Mouse (Mus musculus) thymus, postnatal 10 days (tissue): Measurements from ENCODE around the gene Dclk2.

ENCODE experiments used
- DNase-seq, 2 experiments: peaks; one replicate each; pipeline ENCODE4 v3.0.0; 2021; ENCODE audit warnings: low spot score in 2 of 2

The Dclk2 gene

GRCm38 (mm10) chr3:86894491-86894890 is 26.2 kb downstream of the Dclk2 start:
- DNase-seq, result no peak

DNA sequence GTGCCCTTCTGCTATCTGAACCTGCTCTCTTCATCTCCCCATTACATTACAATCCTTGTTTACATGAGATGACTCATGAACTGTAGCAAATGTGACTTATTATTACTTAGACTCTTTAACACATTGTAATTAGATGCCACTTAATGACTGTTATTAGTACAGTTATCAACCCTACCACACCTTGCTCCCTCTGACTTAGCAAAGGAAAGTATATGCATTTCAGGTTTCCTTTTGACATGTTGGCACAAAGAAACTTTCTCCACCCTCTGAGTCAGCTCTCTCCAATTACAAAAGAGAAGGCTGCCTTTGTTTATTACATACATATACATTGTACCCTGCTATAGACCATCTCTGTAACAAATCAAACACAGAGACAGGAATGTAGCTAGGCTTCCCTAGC is 33.1 kb downstream of the Dclk2 start:
- DNase-seq, result no peak

GRCm38 (mm10) chr3:86885180-86885579 is 35.5 kb downstream of the Dclk2 start:
- no peak for DNase-seq

GRCm38 (mm10) chr3:86884481-86884880 is 36.2 kb downstream of the Dclk2 start:
- no peak for DNase-seq

DNA sequence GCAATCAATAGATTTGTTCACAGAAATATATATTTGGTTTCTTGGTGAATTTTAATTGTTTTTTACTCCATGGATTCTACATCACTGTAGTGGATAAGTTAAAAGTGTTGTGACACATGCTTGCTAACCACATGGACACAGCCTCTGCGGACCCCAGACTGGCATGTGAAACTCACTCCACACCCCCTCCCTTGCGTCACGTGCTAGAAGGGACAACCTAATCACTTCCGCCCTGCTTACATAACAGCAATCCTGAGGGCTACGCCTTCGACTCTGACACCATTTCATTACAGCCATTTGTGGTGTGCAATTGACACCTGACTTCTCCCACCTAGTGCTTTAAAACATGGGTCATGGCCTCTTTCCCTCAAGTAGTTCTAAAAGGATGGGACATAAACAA is 36.7 kb downstream of the Dclk2 start:
- DNase-seq, result no peak

GRCm38 (mm10) chr3:86875912-86876311 is 44.7 kb downstream of the Dclk2 start:
- DNase-seq, result no peak

DNA sequence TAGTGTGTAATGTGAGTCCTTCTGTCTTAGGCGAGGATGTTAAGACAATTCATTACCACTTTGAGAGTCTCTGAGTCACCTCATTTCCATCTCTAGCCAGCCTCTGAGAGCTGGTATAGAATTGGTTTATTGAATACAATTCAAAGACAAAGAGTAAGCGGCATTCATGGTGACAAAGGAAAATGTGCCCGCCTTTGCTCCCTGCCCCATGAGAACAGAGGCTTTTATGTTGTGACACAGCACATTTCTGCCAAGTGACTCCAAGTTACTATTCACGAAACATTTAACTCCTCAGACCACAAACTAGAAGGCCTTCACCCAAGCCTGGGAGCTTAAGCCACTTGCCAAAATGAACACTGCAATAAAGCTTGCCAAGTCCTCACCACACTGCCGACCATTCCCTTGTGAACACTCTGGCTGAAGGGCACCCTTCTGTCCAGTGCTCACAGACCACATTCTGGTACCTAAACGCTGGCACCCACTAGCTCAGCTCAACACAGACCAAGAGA is 47.5 kb downstream of the Dclk2 start:
- no peak for DNase-seq

DNA sequence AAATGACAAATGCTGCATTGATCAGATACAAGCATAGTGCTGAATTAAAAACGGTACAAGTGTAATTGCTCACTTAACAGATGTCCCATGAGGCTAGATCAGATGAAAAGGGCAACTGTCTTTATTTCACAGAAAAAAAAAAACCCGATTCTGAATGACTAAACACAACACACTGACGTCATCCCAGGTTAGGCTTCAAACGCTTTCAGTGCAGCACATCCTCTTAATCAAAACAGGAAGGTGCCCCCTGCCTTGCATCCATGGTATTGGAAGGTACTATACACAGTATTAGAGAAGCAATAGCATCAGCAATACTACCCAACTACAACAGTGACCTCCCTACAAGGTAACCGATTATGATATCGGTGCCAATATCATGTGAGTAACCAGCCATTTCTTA is 49.7 kb downstream of the Dclk2 start:
- DNase-seq, result no peak

GRCm38 (mm10) chr3:86870411-86870810 is 50.2 kb downstream of the Dclk2 start:
- no peak for DNase-seq

DNA sequence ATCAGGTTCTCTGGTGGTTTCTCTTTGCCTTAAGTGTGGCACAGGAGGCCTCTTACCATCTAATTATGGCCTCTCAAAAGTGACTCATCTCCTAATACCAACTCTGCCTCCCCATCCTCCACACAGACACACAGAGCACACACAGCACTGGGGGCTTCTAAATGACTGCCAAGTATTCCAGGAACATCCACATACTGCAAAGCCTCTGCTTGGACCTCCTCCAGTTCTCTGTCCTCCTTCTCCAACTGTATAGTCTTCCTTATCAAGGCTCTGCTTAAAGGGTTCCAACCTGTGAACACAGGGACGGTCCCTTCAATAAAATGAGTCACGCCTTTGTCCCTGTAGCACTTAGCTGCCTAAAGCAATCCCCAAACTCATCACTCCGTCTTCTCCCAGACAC is 51.9 kb downstream of the Dclk2 start:
- no peak for DNase-seq

GRCm38 (mm10) chr3:86863327-86864008 is 57.2 kb downstream of the Dclk2 start:
- peak in 1 of 2 experiments; percentile 17 for DNase-seq

DNA sequence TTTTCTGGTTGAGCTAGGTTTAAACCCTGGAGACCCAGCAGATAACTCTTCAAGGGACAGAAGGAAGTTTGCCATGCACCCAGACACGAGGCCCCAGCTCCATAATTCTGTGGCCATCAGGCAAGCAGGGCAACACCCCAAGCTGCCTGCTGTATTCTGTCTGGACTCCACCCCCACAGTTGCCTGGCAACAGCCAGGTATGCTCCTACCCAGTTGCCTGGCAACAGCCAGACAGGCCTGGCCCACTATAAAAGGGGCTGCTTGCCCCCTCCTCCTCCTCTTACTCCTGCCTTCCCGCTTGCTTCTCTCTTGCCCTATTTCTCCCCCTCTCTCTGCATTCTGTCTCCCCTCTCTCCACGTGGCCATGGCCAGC is 57.7 kb downstream of the Dclk2 start:
- no peak for DNase-seq

DNA sequence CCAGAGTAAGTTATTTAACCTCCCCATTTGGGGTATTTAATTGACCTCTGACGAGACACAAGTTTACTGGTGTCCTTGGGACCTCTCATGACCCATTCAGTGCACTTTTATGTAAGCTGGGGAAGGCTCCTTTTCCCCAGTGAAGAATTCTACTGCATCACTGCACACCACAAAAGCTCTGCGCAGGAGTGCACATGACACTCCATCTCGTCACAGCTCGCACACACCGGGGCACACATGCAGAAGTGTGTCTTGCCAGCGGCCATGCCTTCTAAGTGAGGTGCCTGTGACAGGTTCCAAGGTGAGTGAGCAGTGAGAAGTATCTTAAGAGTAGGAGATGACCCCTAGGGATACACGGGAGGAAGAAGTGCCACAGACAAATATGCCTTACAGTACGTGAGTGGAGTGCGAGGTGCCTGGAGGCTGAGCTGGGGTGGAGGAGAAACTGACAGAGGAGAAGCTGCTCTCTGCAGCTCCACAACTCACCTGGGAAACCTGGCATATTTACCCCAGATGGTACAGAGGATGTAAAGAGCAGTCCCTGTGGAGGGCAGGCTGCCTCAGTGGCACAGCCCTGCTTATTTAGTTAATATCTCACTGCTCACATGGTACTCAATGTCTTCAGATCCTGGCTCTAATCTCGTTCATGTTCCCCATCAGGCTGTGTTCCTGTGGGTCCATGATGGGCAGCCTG is 58.3 kb downstream of the Dclk2 start:
- no peak for DNase-seq

DNA sequence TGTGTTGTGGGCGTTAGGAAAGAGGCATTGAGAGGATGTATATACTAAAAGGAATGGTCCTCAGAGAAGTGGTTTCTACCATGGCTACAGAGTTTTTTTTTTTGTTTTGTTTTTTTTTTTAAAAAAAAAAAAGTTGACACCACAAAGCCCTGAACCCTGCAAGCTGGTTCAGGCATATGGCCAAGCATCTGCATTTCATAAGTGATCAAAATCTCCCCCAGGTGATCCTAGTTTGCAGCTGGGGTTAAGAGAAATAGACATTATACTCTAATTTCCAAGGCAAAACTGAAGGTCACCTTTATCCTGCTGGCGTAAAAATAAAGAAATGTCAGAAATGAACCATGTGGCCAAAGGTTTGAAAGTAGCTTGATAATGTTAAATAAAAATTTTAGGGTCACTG is 60.9 kb downstream of the Dclk2 start:
- DNase-seq, result no peak

DNA sequence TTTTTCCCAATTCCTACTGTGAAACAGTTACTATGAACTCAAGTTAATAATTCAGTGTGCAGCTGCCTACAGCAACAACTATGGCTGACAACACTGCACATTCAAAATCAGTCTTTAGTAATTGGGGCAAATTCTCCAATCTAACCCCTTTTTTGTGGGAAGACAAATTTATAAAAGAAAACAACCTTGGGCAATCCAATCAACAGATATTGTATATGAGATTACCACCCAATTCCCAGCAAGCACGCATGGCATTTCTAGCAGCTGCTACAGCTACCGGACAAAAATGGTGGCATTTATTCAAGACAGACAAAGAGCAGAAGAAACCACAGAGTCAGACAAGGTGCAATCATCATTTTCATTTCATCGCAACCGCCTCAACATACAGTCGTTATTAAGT is 62.0 kb downstream of the Dclk2 start:
- DNase-seq, result no peak

GRCm38 (mm10) chr3:86857833-86858398 is 62.7 kb downstream of the Dclk2 start:
- no peak for DNase-seq

DNA sequence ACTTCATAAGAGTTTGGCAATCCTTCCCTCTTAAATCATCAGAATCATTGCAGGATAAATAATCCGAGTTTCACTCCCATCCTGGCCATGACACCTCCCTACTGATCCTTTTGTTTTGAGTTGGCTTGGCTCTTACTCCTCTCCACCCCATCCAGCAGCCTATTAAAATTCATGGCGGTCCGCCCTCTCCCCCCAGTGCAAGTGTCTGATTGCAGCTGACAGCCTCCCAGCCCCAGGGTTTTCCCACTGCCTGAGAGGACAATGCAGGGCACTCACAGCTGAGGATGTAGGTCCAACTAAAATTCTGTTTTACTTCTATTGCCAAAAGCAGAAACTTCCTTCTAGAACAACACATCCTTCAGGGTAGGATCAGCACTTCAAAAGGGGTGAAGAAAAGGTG is 67.8 kb downstream of the Dclk2 start:
- no peak for DNase-seq

DNA sequence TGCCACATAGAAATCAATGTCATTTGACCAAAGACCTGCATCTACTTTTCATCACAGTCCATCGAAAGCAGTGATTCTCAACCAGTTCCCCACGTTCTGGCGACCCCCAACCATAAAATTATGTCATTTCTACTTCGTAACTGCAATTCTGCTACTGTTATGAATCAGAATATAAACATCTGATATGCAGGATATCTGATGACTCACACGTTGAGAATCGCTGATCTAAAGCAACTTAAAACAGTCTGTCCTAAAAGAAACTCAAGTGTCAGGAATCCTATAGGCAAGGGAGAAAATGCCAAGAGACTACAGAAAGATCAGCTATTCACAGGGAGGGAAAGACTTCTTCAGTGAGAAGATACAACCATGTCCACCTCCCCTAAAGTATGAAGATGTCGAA is 69.5 kb downstream of the Dclk2 start:
- DNase-seq, result no peak

GRCm38 (mm10) chr3:86850394-86851030 is 70.1 kb downstream of the Dclk2 start:
- no peak for DNase-seq

GRCm38 (mm10) chr3:86849337-86849736 is 71.3 kb downstream of the Dclk2 start:
- DNase-seq, result no peak

DNA sequence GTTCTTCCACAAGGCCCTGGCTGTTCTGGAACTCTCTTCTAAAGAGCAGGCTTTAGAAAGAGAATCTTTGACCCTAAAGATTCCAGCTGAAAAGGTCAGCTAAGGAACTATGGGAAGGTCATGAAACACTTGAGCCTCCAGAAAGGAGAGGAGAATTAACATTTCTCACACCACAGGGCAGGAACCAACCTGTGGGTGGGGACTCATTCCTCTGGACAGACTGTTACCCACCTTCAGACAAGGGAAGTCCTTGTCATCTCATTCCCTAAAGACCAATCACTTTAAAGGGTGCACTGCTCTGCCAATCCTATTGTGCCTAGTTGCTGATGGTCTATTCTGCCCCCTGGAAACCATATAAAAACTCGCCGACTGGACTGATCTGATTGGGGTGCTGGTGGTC is 73.1 kb downstream of the Dclk2 start:
- DNase-seq, result no peak

DNA sequence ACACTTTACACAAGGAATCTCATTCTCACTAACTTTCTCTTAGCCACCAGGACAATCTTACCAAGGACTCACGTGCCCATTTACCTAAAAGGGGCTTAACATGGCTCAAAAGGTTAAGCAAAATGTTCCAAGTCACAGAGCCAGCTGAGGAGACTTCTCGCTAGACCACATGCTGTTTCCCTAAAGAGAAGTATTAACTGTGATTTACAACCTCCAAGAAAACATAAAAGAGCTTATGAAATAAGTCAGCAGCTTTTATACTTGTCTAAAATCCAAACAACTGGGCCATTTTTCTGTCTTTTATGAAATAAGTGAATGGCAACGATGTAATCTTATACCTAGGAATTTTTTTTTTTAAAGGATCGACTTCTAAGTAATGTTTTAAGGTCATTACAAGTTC is 74.6 kb downstream of the Dclk2 start:
- DNase-seq, result no peak

- DNase-seq, result no peak
Observed at GRCm38 (mm10) chr3:86845578-86845977, 75.1 kb downstream of the Dclk2 start.
